Mouse (Mus musculus) c-Kit-positive CD71-negative TER-119-negative erythroid progenitor cells, embryonic 14.5 days (primary cell): ENCODE measurements around the gene Arx.

Experiments
- DNase-seq: peaks from one replicate; pipeline ENCODE4 v3.0.0-alpha.2; 2013; ENCODE audit warnings: low read depth

Arx gene

DNA sequence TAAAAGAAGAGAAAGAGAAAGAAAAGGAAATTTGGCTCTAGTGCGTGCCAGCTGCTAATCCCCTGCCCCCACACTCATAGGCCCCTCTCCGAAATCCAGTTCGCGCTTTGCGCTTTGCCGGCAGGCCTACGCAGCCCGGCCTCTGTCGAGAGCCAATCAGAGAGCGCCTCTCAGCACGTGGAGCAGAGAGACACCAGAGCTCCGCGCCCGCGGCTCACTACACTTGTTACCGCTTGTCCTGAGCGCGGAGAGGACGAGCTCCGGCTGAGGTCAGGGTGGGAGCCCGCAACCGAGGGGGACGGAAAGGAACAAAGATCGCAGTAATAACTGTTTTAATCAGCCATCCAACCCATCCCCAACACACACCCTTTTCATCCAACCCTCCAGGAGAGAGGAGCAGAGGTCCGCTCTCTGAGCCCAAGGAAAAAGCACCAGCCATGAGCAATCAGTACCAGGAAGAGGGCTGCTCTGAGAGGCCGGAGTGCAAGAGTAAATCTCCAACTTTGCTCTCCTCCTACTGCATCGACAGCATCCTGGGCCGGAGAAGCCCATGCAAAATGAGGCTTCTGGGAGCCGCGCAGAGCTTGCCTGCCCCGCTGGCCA lies at the start of gene Arx:
Gene Arx, plus strand, starts transcription at position 155 of the 603 bp plus-strand sequence.
- DNase-seq = peak; percentile 29

DNA sequence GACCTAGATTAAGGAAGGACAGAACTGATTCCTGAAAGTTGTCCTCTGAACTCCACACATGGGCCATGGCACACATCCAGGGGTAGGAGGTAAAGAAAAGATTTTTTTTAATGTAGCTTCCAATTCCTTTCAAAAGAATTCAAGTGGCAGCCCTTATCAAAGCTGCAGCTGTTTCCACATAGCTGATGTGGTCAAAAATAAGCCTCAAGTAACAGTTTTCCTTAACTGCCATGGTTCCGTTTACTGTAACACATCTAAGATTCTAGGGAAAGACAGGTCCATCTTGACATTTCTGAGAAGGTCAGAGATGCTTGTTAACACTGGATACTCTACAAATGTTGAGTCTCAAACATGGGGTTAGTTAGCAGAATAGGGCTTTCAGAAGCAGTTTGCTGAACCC lies 34.9 kb upstream of the Arx start:
- no peak for DNase-seq

DNA sequence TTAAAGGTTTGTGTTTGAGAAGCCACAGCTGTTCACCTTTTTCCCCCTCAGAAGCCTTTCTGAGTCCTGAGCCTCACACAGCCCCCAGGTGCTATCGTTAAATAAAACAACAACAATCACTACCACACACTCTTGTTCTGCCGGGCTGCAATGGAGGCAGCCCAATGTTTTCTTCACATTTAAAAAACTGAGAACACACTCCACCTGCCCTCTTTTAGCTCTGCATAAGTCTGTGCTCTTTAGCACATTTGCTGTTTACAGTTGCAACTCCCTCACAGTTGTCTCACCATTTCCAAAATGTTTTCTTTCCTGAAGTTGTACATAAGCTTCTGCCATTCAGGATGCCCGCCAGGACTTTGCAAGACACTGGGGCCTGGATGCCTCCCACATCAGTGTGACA lies 10.6 kb upstream of the Arx start:
- DNase-seq = no peak

DNA sequence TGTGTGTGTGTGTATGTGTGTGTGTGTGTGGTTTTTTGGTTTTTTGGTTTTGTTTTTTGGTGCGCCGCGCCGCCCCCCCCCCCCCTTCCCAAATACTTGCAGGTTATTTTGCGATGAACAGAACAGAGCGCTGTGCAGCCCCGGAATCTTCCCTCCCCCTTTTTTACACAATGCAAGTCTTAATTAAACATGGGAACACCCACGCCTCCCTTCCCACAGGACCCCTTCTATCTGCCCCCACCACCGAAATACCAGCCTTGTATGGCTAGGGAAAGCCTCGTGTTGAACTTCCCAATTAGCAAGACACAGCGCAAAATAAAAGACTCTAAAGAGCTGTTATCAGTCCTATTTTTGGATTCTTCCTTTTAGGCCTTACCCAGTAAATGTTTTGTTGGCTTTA lies 6.3 kb upstream of the Arx start:
- DNase-seq = no peak

DNA sequence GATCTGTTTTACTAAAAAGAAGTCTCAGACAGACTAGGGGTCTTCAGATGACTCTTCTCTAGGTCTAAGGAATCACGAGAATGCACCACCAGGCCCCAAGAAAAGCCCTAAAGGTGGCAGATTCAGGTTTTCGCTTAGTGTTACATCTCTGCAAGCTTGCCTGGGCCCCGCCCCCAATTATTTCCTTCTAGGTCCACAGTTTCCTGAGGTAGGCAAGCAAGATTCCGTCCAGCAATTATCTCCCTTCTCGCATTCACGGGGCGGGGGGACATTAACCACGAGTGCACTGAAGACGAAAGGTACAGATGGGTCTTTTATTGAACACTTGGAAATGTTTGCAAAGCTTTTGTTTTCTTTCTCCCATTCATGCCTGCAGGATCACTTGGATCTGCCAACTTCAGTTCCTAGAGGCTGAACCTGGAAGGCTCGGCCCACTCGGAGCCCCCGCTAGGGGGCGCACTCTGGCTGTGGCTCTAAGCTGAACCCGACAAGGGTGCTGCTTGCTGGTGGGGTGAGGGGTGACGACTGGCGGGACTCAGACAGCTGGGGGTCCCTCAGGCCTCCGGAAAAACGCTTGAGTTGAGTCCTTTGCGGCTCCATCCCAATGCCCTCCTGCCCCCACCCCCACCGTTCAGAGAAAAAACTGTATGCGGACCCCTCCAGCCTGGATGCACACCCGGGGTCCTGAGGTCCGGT lies 5.1 kb upstream of the Arx start:
- DNase-seq = peak; percentile 30

DNA sequence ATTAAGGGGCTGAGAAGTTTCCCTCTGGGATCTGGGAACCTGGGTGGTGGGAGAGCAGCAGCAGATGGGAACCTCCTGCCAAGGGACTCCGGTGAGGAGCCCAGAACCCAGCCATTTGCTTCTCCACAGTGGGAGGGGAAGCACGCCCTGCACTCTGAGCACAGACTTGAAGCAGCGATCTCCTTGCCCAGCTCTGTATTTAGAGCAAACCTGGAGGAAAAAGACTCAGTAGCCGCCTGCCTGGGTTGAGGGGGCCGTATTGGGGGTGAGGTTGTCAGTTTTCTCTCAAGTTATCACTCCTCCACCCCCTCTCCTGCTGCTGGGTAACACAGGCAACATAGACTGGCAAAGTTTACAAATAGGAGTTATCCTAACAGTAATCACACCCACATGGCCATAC lies 4.5 kb upstream of the Arx start:
- DNase-seq = no peak

DNA sequence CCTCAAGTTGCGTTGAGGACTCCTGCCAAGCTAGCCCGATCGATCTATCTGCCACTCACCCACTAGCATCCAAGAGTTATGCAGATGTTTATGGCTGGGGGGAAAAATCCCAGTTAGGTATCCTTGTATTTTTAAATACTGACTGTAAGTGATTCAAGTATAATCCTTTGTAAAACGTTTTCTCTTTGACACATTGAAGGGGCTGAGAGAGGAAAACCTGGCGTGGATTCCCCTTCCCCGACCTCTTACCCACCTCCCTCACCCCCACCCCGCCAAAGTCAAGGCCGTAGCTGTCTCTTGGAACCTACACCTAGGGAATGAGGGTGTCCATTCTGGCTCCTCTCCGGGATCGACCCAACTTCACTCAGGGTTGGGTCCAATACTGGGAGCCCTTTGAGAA lies 1.2 kb upstream of the Arx start:
- DNase-seq = no peak

DNA sequence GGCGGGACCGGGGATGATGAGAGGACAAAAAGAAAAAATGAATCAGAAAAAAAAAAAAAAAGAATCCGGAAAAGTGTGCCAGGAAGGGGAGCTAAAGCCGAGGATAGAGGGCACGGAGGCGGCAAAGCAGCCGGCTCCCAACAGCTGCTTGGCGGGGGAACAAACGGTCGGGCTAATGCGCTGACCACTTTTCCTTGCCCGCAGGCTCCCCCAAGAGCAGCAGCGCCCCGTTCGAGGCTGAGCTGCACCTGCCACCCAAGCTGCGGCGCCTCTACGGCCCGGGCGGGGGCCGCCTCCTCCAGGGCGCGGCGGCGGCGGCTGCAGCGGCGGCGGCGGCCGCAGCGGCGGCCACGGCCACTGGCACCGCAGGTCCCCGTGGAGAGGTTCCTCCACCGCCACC lies 2.1 kb downstream of the Arx start:
- DNase-seq = no peak

DNA sequence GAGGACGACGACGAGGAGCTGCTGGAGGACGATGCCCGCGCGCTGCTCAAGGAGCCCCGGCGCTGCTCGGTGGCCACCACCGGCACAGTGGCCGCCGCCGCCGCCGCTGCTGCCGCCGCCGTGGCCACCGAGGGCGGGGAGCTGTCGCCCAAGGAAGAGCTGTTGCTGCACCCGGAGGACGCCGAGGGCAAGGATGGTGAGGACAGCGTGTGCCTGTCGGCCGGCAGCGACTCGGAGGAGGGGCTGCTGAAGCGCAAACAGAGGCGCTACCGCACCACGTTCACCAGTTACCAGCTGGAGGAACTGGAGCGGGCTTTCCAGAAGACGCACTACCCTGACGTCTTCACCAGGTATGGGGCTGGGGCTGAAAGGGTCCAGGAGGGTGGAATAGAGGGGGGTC lies 2.8 kb downstream of the Arx start:
- no peak for DNase-seq

DNA sequence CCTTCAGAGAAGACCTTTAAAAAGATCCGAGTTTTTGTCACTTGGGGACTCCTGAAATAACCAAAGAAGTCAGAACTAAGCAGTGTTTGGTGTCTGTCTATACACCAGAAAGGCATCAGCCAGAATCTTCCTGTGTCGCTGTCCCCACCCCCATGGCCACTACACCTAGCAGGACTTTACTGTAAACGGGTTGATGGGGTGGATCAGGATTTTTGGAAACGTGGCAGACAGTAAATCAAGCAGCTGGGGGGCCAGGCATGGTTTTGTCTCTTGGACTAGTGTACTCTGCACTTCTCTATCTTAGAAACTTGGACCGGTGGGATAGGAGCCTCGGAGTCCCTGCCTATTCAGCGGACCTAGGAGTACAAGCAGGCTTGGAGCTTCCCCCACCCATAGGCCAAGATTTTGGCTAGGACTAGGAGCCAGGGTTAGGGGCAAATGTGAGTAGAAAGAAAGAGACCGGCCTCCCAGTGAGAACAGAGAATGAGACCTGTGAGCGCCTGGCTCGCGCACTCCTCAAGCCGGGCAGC lies 3.7 kb downstream of the Arx start:
- DNase-seq = no peak

DNA sequence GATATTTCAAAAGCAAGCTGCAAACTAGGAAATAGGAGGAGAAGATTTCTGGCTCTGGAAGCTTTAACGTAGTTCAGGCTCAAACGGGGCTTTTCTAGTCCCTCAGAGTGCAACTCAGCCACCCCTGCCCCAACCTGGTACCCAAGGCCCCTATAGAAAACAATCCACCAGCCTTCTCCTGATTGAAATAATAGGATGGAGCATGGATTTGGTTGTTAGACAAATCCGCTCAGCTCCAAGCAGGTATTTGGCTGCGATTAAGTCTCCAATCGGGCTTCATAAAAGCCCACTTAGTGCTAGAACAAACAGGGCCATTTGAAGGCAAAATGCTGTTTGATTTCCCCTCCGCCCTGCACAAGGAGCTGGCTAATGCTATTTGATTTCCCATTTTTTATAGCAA lies 5.8 kb downstream of the Arx start:
- DNase-seq = no peak

DNA sequence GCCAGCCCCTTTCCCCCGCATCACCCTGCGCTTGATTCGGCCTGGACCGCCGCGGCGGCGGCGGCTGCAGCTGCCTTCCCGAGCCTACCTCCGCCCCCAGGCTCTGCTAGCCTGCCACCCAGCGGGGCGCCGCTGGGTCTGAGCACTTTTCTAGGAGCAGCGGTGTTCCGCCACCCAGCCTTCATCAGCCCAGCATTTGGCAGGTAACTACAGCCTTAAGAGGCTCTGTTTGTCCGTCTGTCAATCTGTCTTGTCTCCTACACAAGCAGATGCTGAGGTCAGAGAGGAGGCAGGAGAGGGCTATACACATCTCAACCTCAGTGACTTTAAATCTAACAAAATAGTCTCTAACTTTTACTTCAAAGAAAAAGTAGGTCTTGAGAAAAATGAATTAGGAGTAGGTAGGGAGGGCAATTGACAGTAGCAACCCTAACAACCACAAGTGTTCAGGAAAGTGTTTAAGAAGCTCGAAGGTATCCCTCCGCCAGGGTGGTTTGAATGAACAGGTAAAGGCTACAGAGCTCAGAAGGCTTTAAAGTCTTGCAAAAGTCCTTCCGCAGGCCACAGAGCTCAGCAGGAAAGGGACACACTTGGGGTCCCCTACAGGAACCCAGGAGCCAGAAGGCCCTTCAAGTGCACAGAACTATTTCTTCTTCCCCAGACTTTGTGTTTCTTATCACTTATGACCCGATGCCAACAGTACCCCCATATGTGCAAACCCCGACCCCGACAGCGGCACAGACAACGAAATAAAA lies 8.7 kb downstream of the Arx start:
- DNase-seq = no peak

DNA sequence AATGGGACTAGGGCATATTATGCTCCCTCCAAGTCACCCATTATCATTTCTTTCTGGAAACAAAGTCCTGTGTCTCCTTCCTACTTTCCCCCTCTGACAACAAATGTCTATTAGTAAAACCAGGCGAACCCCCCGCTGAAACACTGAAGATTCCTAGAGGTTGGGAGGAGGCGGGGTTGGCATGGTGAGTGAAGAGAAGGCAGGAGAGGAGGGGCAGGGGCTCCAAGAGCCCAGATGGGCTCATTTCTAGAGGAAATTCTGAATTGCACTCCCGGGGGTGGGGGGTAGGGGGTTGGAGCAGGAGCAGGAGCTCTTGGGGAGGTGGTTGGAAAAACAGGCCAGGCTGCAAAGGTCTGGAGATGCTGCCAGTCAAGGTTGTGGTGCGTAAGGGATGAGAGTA lies 9.6 kb downstream of the Arx start:
- no peak for DNase-seq

DNA sequence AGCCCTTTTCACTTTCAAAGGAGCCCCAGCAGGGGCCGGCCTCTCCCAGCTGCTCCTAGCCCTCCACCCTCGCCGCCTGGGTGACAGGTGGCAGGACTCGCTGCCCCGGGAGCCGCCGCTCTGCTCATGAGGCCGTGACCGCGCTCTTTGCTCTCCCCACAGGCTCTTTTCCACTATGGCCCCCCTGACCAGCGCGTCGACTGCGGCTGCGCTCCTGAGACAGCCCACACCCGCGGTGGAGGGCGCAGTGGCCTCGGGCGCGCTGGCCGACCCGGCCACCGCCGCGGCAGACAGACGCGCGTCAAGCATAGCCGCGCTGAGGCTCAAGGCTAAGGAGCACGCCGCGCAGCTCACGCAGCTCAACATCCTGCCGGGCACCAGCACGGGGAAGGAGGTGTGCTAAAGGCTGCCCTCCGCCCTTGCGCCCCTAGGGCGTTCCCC lies 10.8 kb downstream of the Arx start:
- no peak for DNase-seq

DNA sequence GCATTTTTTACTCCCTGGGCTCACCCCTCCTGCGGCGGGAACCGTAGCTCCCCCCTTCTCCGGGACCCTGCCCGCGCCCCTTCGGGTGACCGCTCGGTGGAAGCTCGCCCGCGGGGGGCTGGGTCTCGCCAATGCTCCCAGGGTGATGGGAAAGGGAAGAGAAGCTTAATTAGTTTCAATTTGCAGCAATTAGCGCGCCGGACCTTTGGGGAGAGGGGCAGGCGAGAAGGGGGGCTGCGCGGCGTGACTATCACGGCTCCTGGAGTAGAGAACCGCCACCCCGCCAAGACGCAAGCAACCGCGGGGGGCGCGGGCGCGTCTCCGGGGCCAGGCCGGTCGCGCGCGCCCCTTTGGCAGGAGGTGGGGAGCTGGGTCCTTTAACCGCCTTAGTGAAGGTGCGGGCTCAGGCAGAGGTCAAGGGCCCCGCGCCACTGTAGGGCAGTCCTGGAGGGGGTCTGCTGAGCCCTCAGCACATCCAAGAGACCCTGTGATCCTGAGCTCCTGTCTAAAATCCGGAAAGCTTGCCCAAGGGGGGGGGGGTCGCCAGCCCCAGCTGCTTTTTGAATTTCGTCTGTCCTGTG lies 12.9 kb downstream of the Arx start:
- no peak for DNase-seq

DNA sequence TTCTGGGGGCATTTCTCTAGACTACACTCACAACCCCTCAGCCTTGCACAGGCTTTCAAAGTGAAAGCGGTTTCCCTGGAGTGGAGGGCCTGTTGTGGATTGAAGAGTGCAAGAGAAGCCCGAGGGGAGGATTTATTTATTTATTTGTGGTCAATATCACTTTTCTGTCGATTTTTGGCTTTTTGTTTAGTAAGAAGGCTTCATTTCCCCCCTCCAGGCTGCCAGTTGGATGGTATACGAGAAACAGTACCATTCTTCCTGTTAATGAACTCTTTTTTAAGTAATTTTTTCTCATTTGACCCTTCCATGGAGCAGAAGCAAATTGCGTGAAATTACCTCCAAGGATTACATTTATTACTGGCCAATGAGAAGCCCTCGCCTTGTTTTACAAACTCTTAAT lies 13.5 kb downstream of the Arx start:
- no peak for DNase-seq

DNA sequence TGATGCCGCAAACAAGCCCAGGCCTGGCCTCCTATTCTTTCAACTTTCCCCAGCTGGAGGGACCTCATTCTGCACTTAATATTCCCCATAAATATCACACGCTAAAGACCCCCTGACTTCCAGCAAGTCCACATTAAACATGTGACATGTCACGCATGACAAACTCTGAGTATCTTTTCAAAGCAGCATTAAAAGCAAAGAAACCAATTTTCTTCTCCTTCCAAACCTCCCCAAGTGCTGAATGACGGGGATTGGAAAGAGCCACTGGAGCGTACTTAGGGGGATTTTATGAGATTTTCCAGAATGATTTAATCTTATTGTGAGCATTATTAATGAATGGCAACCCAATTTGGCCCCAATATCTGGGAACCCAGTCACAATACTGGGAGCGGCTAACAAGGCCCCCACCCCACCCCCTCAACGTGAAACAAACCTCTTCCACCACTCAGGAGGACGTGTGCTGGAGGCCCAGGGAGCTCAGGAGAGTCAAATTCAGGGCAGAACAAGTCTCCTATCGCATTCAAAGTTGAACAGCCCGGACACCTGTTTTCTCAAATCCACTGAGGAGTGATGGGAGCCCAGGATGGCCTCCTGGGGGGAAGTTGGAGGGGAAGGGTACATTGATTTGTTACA lies 14.1 kb downstream of the Arx start:
- no peak for DNase-seq

DNA sequence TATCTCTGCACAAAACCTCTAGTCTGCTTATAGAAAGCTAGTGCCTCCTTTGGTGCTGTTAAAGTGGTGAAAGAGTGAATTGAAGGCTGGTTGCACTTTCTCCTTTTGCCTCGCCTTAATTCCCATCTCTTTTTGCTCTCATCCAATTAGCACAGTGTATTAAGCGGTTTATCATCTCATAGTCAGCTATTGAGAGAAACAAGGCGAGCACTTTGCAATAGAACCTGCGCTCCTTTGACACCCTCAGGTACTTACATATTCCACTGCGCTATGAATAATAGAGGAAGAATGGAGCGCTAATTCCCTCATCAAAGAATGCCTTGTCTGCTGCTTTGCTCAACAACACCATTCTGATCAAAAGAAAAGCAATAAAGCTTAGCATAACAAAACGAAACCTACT lies 15.6 kb downstream of the Arx start:
- DNase-seq = no peak

DNA sequence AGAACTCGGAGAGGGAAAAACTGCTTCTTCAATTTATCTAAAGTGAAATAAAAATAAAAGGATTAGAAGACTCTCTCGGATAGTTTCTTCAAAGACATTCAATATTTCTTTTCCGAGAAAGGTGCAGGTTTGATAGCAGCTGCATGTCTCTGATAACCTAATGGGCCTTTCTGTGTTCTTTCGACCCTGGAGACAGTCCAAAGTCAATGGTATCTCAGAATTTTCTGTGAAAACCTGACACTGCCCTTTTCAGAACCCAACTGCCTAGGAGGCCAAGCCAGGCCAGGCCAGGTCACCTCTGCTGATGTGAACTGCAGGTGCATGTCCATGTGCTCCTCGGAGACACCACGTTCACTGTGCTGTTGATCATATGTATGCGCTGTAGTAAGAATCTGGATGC lies 19.5 kb downstream of the Arx start:
- no peak for DNase-seq

DNA sequence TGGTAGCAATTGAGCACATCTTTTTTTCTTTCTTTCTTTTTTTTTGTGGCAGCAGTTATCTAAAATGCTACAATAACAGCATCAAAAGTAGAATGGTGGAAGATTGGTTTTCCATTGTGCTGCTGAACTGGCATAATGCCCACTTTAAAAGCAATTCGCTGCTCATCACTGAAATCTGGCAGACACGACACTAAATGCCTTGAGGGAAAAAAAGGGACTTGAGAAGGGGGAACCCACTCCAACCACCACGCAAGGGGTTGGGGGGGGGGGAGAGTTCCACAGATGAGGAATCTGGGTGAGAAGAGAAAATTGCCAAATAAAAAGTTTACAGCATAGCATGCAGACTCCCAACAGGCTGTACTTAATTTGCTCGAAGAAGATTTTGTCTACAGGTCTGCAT lies 31.3 kb downstream of the Arx start:
- no peak for DNase-seq

DNA sequence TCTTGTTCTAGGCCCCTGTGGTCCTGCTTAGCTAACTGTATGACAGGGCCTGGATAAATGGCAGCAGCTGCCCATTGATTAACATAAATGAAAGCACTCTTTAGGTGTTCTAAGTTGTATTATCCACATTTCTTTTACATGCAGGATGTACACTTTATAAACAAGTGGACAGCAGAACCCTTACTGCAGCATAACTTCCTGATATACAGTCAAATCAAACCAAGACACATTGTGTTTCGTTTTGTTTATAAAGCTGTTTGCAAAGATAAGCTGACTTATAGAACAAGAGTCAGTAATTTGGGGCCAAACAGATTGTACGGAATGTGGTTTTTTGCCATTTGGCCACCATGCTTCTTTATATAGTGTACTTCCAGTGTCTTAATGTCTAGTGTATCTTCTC lies 33.7 kb downstream of the Arx start:
- no peak for DNase-seq

DNA sequence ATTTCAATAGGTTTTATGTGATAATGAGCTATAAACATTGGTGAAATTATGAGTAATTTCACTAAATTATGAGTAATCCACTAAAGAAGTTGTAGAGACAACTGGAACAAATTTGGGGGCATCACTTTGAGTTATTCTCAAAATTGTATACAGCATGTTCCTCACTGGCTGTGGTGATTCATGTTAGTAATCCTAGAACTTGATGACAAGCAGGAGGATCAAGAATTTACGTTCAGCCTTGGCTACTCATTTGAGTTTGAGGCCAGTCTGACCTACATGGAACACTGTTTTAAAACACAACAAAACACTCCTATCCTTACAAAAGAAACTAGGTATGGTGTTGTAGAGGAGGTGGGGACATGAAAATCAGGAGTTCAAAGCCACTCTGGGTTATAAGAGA lies 35.1 kb downstream of the Arx start:
- DNase-seq = no peak
